Mouse (Mus musculus) cerebellum, postnatal 14 days (tissue): ENCODE data around the gene Gm5861.
A peak's percentile ranks its signal among the peaks of the same experiment; 100 is the strongest.
"Not testable (repeated sequence)": the region's sequence is repeated elsewhere in the genome, so short reads cannot be mapped to it uniquely, and the experiment has no call there.

Source experiments
- DNase-seq, 2 experiments: peaks; one replicate each; pipeline ENCODE4 v3.0.0; 2021; ENCODE audit warnings: mixed read lengths in 2 of 2

Gm5861 gene

GRCm38 (mm10) chr5:11182772-11183171 is at the start of gene Gm5861:
Gene Gm5861 (plus strand): TSS chr5:11183072.
- not testable (repeated sequence) for DNase-seq

- peak; percentile 27 to 28 for DNase-seq
Measured at GRCm38 (mm10) chr5:11138031-11138430, 44.8 kb upstream of the Gm5861 start.
